Mouse (Mus musculus): ENCODE data around the gene Gm13871.
"Not testable (repeated sequence)": the region's sequence is repeated elsewhere in the genome, so short reads cannot be mapped to it uniquely, and the experiment has no call there.

Gm13871 gene

DNA sequence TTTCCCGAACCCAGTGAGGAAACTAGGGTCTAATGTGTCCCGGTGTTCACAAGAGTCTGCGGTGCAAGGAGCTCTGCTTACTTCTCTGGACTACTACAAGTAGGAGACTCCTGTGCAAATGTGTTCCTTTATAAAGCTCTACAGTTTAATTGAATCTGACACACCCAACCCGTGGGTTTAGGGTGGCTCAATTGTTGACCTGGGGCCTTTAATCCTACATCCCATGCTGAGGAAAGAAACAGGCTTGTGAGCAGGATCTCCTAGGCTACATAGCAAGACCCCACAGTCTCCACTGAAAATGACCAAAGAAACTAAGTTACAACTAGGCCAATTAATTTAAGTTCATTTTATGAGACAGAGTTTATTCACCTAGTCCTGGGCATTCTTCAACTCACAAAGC is at the start of gene Gm13871:
TSS of gene Gm13871 (minus strand) at position 101 of the 400 bp plus-strand sequence.
- DNase-seq (ENCODE audit: low spot score) = not testable (repeated sequence)

DNA sequence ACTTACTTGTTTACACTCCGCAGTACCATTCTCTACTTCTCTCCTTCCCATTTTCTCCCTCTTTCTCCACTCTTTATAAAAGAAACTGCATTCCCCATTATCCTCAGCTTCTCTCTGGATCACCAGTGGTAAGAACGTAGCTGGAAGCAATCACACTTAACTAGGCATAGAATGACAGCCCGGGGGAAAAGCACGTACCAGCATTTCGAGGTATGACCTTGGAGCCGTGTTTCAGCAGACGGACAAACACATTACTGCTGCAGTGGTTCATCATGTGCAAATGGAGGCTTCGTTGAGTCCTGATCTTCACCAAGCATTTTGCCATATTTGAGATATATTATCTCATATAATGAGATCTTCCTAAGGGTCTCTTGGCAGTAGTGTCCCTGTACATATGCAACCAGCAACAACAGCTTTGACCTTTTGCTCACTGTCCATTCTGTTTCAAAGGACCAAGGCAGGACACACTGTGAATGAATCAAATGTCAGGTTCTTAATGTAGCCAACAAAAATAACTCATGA is 44.7 kb upstream of the Gm13871 start, which contains the start of gene 2310002L09Rik:
TSS of gene 2310002L09Rik (minus strand) at position 472 of the 522 bp plus-strand sequence.
- DNase-seq (ENCODE audit: low spot score) = no peak

DNA sequence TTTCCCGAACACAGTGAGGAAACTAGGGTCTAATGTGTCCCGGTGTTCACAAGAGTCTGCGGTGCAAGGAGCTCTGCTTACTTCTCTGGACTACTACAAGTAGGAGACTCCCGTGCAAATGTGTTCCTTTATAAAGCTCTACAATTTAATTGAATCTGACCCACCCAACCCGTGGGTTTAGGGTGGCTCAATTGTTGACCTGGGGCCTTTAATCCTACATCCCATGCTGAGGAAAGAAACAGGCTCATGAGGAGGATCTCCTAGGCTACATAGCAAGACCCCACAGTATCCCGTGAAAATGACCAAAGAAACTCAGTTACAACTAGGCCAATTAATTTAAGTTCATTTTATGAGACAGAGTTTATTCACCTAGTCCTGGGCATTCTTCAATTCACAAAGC is 14.9 kb upstream of the Gm13871 start, which contains the start of gene Gm11756:
TSS of gene Gm11756 (minus strand) at position 101 of the 400 bp plus-strand sequence.
- DNase-seq (ENCODE audit: low spot score) = not testable (repeated sequence)

DNA sequence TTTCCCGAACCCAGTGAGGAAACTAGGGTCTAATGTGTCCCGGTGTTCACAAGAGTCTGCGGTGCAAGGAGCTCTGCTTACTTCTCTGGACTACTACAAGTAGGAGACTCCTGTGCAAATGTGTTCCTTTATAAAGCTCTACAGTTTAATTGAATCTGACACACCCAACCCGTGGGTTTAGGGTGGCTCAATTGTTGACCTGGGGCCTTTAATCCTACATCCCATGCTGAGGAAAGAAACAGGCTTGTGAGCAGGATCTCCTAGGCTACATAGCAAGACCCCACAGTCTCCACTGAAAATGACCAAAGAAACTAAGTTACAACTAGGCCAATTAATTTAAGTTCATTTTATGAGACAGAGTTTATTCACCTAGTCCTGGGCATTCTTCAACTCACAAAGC is 14.7 kb downstream of the Gm13871 start, which contains the start of gene Gm11757:
TSS of gene Gm11757 (minus strand) at position 101 of the 400 bp plus-strand sequence.
- DNase-seq (ENCODE audit: low spot score) = not testable (repeated sequence)

DNA sequence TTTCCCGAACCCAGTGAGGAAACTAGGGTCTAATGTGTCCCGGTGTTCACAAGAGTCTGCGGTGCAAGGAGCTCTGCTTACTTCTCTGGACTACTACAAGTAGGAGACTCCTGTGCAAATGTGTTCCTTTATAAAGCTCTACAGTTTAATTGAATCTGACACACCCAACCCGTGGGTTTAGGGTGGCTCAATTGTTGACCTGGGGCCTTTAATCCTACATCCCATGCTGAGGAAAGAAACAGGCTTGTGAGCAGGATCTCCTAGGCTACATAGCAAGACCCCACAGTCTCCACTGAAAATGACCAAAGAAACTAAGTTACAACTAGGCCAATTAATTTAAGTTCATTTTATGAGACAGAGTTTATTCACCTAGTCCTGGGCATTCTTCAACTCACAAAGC is 29.6 kb downstream of the Gm13871 start, which contains the start of gene Gm11758:
TSS of gene Gm11758 (minus strand) at position 101 of the 400 bp plus-strand sequence.
- DNase-seq (ENCODE audit: low spot score) = not testable (repeated sequence)
